Mouse (Mus musculus): ENCODE results near the gene Clec4f. TPM values are rescaled to one million over a fixed set of nuclear protein-coding genes. Genes with fewer than 3 reads are reported as not detected.
A peak's percentile ranks its signal among the peaks of the same experiment; 100 is the strongest.

The Clec4f gene
- polyA plus RNA-seq, 1 experiment from 2014 or later, result not detected

- H3K36me3 ChIP-seq (ENCODE audit: insufficient read depth), result no peaks in the 10 kb centered on the region
- H3K4me3 ChIP-seq (ENCODE audit: low read depth, low read length), result no peak overlapping the region
- H3K4me2 ChIP-seq, result no peak overlapping the region
- no peaks in the 10 kb centered on the region for H3K9me3 ChIP-seq (ENCODE audit: low read depth, low read length)
- no peaks in the 10 kb centered on the region for H3K27me3 ChIP-seq (ENCODE audit: insufficient read depth, low read length)
- no peak overlapping the region for H3K27ac ChIP-seq (ENCODE audit: low read depth)
- ATAC-seq (ENCODE audit: insufficient read depth), result no peak
- no peaks in the 10 kb centered on the region for H3K4me1 ChIP-seq (ENCODE audit: insufficient read depth)
- no peak for TF ChIP-seq CTCF (IDR thresholded peaks at IDR 0.05; ENCODE audit: low read depth)
- no peak overlapping the region for H3K9ac ChIP-seq
- DNase-seq, result no peak
- WGBS, result 51% methylated on average over 4 of the region's 4 CpGs
Measured at GRCm38 (mm10) chr6:83631815-83632214, 24.2 kb downstream of the Clec4f start.

DNA sequence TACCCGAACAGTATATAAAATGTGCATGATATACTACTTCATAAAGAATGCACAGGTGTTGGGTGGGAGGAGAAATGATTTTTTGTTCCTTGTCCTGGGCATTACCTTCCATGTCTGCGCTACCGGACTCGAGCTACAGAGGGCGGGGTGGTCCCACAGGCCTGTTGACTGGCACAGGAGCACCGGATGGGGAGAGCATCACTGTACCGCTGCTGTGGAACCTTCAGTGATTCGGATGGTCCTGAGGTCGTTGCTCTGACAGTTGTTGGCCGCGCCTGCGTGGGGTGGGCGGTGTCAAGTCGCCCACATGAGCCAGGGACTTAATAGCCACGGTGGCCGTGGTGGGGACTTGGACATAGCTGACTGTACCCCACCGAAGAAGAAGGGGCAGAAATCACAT lies 29.2 kb downstream of the Clec4f start:
- no peak for DNase-seq
- Histone ChIP-seq H3K9me3 (ENCODE audit: low read depth, low read length) (no peaks in the 10 kb centered on the region), H3K4me1 (ENCODE audit: insufficient read depth) (no peaks in the 10 kb centered on the region), H3K4me2 (no peak overlapping the region), H3K4me3 (ENCODE audit: low read depth, low read length) (no peak overlapping the region), H3K27ac (ENCODE audit: low read depth) (no peak overlapping the region), H3K9ac (no peak overlapping the region), H3K36me3 (ENCODE audit: insufficient read depth) (no peaks in the 10 kb centered on the region), H3K27me3 (ENCODE audit: insufficient read depth, low read length) (no peaks in the 10 kb centered on the region)
- 59% methylated on average over 17 of the region's 17 CpGs for WGBS
- TF ChIP-seq CTCF (IDR thresholded peaks at IDR 0.05; ENCODE audit: low read depth), result peak; percentile 24; the same call in 1 of the 2 replicates
- ATAC-seq (ENCODE audit: insufficient read depth), result no peak

DNA sequence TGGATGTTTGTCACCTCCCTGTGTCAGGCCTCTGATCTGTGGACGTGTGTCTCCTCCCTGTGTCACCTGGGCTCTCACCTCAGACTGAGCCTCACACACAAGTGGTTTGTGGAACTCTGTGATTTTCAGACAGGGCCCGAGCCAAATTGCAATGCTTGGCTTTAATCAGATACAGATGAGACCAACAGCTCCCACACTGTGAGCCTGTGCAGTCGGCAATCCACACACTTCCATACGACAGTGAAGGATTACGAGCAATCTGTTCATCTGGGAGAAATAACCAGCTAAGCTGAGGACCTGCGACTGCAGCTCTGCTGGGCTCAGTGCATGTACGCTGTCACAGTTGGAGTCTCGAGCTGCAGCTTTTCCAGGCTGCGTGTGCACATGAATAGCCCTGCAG lies 36.0 kb downstream of the Clec4f start:
- no peak overlapping the region for H3K4me2 ChIP-seq
- WGBS, result 55% methylated on average over 9 of the region's 9 CpGs
- H3K36me3 ChIP-seq (ENCODE audit: insufficient read depth), result no peaks in the 10 kb centered on the region
- no peaks in the 10 kb centered on the region for H3K27me3 ChIP-seq (ENCODE audit: insufficient read depth, low read length)
- no peak overlapping the region for H3K9ac ChIP-seq
- H3K9me3 ChIP-seq (ENCODE audit: low read depth, low read length), result no peaks in the 10 kb centered on the region
- DNase-seq (no peak), ATAC-seq (ENCODE audit: insufficient read depth) (no peak)
- no peak overlapping the region for H3K27ac ChIP-seq (ENCODE audit: low read depth)
- no peak overlapping the region for H3K4me3 ChIP-seq (ENCODE audit: low read depth, low read length)
- H3K4me1 ChIP-seq (ENCODE audit: insufficient read depth), result no peaks in the 10 kb centered on the region
- no peak for TF ChIP-seq CTCF (IDR thresholded peaks at IDR 0.05; ENCODE audit: low read depth)

GRCm38 (mm10) chr6:83617581-83618335 lies 38.2 kb downstream of the Clec4f start:
- WGBS, result 47% methylated on average over 15 of the region's 15 CpGs
- H3K4me1 ChIP-seq (ENCODE audit: insufficient read depth), result no peaks in the 10 kb centered on the region
- H3K9me3 ChIP-seq (ENCODE audit: low read depth, low read length), result no peaks in the 10 kb centered on the region
- H3K4me2 ChIP-seq, result no peak overlapping the region
- ATAC-seq (ENCODE audit: insufficient read depth) (no peak), DNase-seq (no peak)
- H3K27me3 ChIP-seq (ENCODE audit: insufficient read depth, low read length), result no peaks in the 10 kb centered on the region
- H3K27ac ChIP-seq (ENCODE audit: low read depth), result no peak overlapping the region
- no peaks in the 10 kb centered on the region for H3K36me3 ChIP-seq (ENCODE audit: insufficient read depth)
- no peak overlapping the region for H3K9ac ChIP-seq
- H3K4me3 ChIP-seq (ENCODE audit: low read depth, low read length), result no peak overlapping the region
- no peak for TF ChIP-seq CTCF (IDR thresholded peaks at IDR 0.05; ENCODE audit: low read depth)

DNA sequence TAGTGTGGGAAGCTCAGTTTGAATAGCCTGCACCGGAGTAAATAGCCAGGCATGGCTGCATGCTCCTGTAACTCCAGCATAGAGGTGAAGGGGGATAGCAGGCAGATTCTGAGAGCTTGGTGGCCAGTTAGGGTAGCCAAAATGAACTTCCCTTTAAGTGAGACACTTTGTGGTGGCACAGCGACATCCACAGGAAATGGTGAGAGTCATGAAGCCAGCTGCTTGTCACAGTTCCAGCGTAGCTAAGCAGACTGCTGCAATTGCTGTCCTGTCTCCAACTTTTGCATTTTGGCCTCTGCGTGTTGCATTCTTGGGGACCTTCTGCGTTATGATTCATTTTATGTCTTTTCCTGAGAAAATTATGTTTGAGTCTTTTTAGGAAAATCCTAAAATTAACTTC lies 39.5 kb downstream of the Clec4f start:
- Histone ChIP-seq H3K27me3 (ENCODE audit: insufficient read depth, low read length) (no peaks in the 10 kb centered on the region), H3K4me2 (no peak overlapping the region), H3K36me3 (ENCODE audit: insufficient read depth) (no peaks in the 10 kb centered on the region), H3K27ac (ENCODE audit: low read depth) (no peak overlapping the region), H3K9me3 (ENCODE audit: low read depth, low read length) (no peaks in the 10 kb centered on the region), H3K4me3 (ENCODE audit: low read depth, low read length) (no peak overlapping the region), H3K4me1 (ENCODE audit: insufficient read depth) (no peaks in the 10 kb centered on the region), H3K9ac (no peak overlapping the region)
- DNase-seq (peak; percentile 70), ATAC-seq (ENCODE audit: insufficient read depth) (no peak)
- 49% methylated on average over 5 of the region's 5 CpGs for WGBS
- peak; percentile 47 for TF ChIP-seq CTCF (IDR thresholded peaks at IDR 0.05; ENCODE audit: low read depth)

- WGBS, result 80% methylated on average over 4 of the region's 4 CpGs
- TF ChIP-seq CTCF (IDR thresholded peaks at IDR 0.05; ENCODE audit: low read depth), result no peak
- no peaks in the 10 kb centered on the region for H3K27me3 ChIP-seq (ENCODE audit: insufficient read depth, low read length)
- no peak overlapping the region for H3K27ac ChIP-seq (ENCODE audit: low read depth)
- no peaks in the 10 kb centered on the region for H3K4me1 ChIP-seq (ENCODE audit: insufficient read depth)
- H3K9me3 ChIP-seq (ENCODE audit: low read depth, low read length), result no peaks in the 10 kb centered on the region
- H3K9ac ChIP-seq, result no peak overlapping the region
- no peak overlapping the region for H3K4me2 ChIP-seq
- no peak for DNase-seq
- no peak overlapping the region for H3K4me3 ChIP-seq (ENCODE audit: low read depth, low read length)
- ATAC-seq (ENCODE audit: insufficient read depth), result no peak
- no peaks in the 10 kb centered on the region for H3K36me3 ChIP-seq (ENCODE audit: insufficient read depth)
Measured at GRCm38 (mm10) chr6:83614469-83614868, 41.5 kb downstream of the Clec4f start.

GRCm38 (mm10) chr6:83612976-83613375 lies 43.0 kb downstream of the Clec4f start:
- no peaks in the 10 kb centered on the region for H3K4me1 ChIP-seq (ENCODE audit: insufficient read depth)
- ATAC-seq (ENCODE audit: insufficient read depth) (no peak), DNase-seq (no peak)
- no peaks in the 10 kb centered on the region for H3K27me3 ChIP-seq (ENCODE audit: insufficient read depth, low read length)
- H3K4me2 ChIP-seq, result no peak overlapping the region
- no peak overlapping the region for H3K4me3 ChIP-seq (ENCODE audit: low read depth, low read length)
- H3K27ac ChIP-seq (ENCODE audit: low read depth), result no peak overlapping the region
- TF ChIP-seq CTCF (IDR thresholded peaks at IDR 0.05; ENCODE audit: low read depth), result no peak
- WGBS, result 93% methylated on average over 1 of the region's 1 CpGs
- no peaks in the 10 kb centered on the region for H3K36me3 ChIP-seq (ENCODE audit: insufficient read depth)
- no peaks in the 10 kb centered on the region for H3K9me3 ChIP-seq (ENCODE audit: low read depth, low read length)
- no peak overlapping the region for H3K9ac ChIP-seq

Data from lung, embryonic 14.5 days (tissue).